Mouse (Mus musculus): ENCODE data around the gene Tmprss11g. TPM values are rescaled to one million over a fixed set of nuclear protein-coding genes. Genes with fewer than 3 reads are reported as not detected.

Gene Tmprss11g
- polyA plus RNA-seq (2014; fragmentation: Nextera tagmentation; extraction: Ambion mirVana), result not detected in 2 replicates

- Histone ChIP-seq H3K4me3 (ENCODE audit: low read depth, low read length) (no peak within 1 kb of the TSS), H3K4me2 (ENCODE audit: low read depth) (no peak within 1 kb of the TSS), H3K9ac (ENCODE audit: low read length) (no peak within 1 kb of the TSS), H3K36me3 (ENCODE audit: control insufficient read depth, insufficient read depth, low read length) (no peaks in the 10 kb centered on the region), H3K27me3 (ENCODE audit: control insufficient read depth, insufficient read depth, low read length) (no peaks in the 10 kb centered on the region), H3K4me1 (ENCODE audit: control insufficient read depth, insufficient read depth, low read length) (no peaks in the 10 kb centered on the region), H3K27ac (ENCODE audit: low read depth, low read length) (no peak within 1 kb of the TSS), H3K9me3 (ENCODE audit: control insufficient read depth, low read length) (no peaks in the 10 kb centered on the region)
- WGBS, result 81% methylated on average over 9 of the region's 9 CpGs
- DNase-seq (ENCODE audit: low spot score) (no peak), ATAC-seq (ENCODE audit: insufficient read depth, low FRiP score, low TSS enrichment) (no peak)
Measured at GRCm38 (mm10) chr5:86518500-86518899, at the start of gene Tmprss11g. Tmprss11g (minus strand) TSS chr5:86518600.

- DNase-seq (ENCODE audit: low spot score) (no peak), ATAC-seq (ENCODE audit: insufficient read depth, low FRiP score, low TSS enrichment) (no peak)
- H3K9me3 ChIP-seq (ENCODE audit: control insufficient read depth, low read length), result no peaks in the 10 kb centered on the region
- H3K4me3 ChIP-seq (ENCODE audit: low read depth, low read length), result no peak overlapping the region
- no peak overlapping the region for H3K27ac ChIP-seq (ENCODE audit: low read depth, low read length)
- H3K27me3 ChIP-seq (ENCODE audit: control insufficient read depth, insufficient read depth, low read length), result no peaks in the 10 kb centered on the region
- no peaks in the 10 kb centered on the region for H3K36me3 ChIP-seq (ENCODE audit: control insufficient read depth, insufficient read depth, low read length)
- whole genome bisulfite sequencing, result 96% methylated on average over 2 of the region's 2 CpGs
- H3K4me1 ChIP-seq (ENCODE audit: control insufficient read depth, insufficient read depth, low read length), result no peaks in the 10 kb centered on the region
- H3K4me2 ChIP-seq (ENCODE audit: low read depth), result no peak overlapping the region
- H3K9ac ChIP-seq (ENCODE audit: low read length), result no peak overlapping the region
Measured at GRCm38 (mm10) chr5:86546693-86547092, 28.3 kb upstream of the Tmprss11g start.

- H3K27ac ChIP-seq (ENCODE audit: low read depth, low read length), result no peak overlapping the region
- DNase-seq (ENCODE audit: low spot score) (no peak), ATAC-seq (ENCODE audit: insufficient read depth, low FRiP score, low TSS enrichment) (no peak)
- H3K36me3 ChIP-seq (ENCODE audit: control insufficient read depth, insufficient read depth, low read length), result no peaks in the 10 kb centered on the region
- H3K4me2 ChIP-seq (ENCODE audit: low read depth), result no peak overlapping the region
- no peak overlapping the region for H3K9ac ChIP-seq (ENCODE audit: low read length)
- no peaks in the 10 kb centered on the region for H3K4me1 ChIP-seq (ENCODE audit: control insufficient read depth, insufficient read depth, low read length)
- H3K4me3 ChIP-seq (ENCODE audit: low read depth, low read length), result no peak overlapping the region
- WGBS, result 87% methylated on average over 3 of the region's 3 CpGs
- no peaks in the 10 kb centered on the region for H3K27me3 ChIP-seq (ENCODE audit: control insufficient read depth, insufficient read depth, low read length)
- H3K9me3 ChIP-seq (ENCODE audit: control insufficient read depth, low read length), result no peaks in the 10 kb centered on the region
Measured at GRCm38 (mm10) chr5:86540601-86541000, 22.2 kb upstream of the Tmprss11g start.

- Histone ChIP-seq H3K4me1 (ENCODE audit: control insufficient read depth, insufficient read depth, low read length) (no peaks in the 10 kb centered on the region), H3K9ac (ENCODE audit: low read length) (no peak overlapping the region), H3K36me3 (ENCODE audit: control insufficient read depth, insufficient read depth, low read length) (no peaks in the 10 kb centered on the region), H3K4me2 (ENCODE audit: low read depth) (no peak overlapping the region), H3K4me3 (ENCODE audit: low read depth, low read length) (no peak overlapping the region), H3K27me3 (ENCODE audit: control insufficient read depth, insufficient read depth, low read length) (no peaks in the 10 kb centered on the region), H3K9me3 (ENCODE audit: control insufficient read depth, low read length) (no peaks in the 10 kb centered on the region), H3K27ac (ENCODE audit: low read depth, low read length) (no peak overlapping the region)
- ATAC-seq (ENCODE audit: insufficient read depth, low FRiP score, low TSS enrichment) (no peak), DNase-seq (ENCODE audit: low spot score) (no peak)
- 77% methylated on average over 2 of the region's 2 CpGs for whole genome bisulfite sequencing
Measured at GRCm38 (mm10) chr5:86528725-86529124, 10.3 kb upstream of the Tmprss11g start.

GRCm38 (mm10) chr5:86511538-86511937 is 6.9 kb downstream of the Tmprss11g start:
- Histone ChIP-seq H3K27ac (ENCODE audit: low read depth, low read length) (no peak overlapping the region), H3K36me3 (ENCODE audit: control insufficient read depth, insufficient read depth, low read length) (no peaks in the 10 kb centered on the region), H3K4me1 (ENCODE audit: control insufficient read depth, insufficient read depth, low read length) (no peaks in the 10 kb centered on the region), H3K9me3 (ENCODE audit: control insufficient read depth, low read length) (no peaks in the 10 kb centered on the region), H3K27me3 (ENCODE audit: control insufficient read depth, insufficient read depth, low read length) (no peaks in the 10 kb centered on the region), H3K4me2 (ENCODE audit: low read depth) (no peak overlapping the region), H3K9ac (ENCODE audit: low read length) (no peak overlapping the region), H3K4me3 (ENCODE audit: low read depth, low read length) (no peak overlapping the region)
- DNase-seq (ENCODE audit: low spot score), result no peak
- ATAC-seq (ENCODE audit: insufficient read depth, low FRiP score, low TSS enrichment), result no peak
- WGBS, result 63% methylated on average over 5 of the region's 5 CpGs

- no peak overlapping the region for H3K4me3 ChIP-seq (ENCODE audit: low read depth, low read length)
- H3K4me2 ChIP-seq (ENCODE audit: low read depth), result no peak overlapping the region
- 93% methylated on average over 1 of the region's 1 CpGs for WGBS
- no peaks in the 10 kb centered on the region for H3K9me3 ChIP-seq (ENCODE audit: control insufficient read depth, low read length)
- ATAC-seq (ENCODE audit: insufficient read depth, low FRiP score, low TSS enrichment) (no peak), DNase-seq (ENCODE audit: low spot score) (no peak)
- H3K36me3 ChIP-seq (ENCODE audit: control insufficient read depth, insufficient read depth, low read length), result no peaks in the 10 kb centered on the region
- H3K27me3 ChIP-seq (ENCODE audit: control insufficient read depth, insufficient read depth, low read length), result no peaks in the 10 kb centered on the region
- no peak overlapping the region for H3K9ac ChIP-seq (ENCODE audit: low read length)
- no peak overlapping the region for H3K27ac ChIP-seq (ENCODE audit: low read depth, low read length)
- H3K4me1 ChIP-seq (ENCODE audit: control insufficient read depth, insufficient read depth, low read length), result no peaks in the 10 kb centered on the region
Measured at GRCm38 (mm10) chr5:86493453-86493852, 24.9 kb downstream of the Tmprss11g start.

GRCm38 (mm10) chr5:86482562-86482961 is 35.8 kb downstream of the Tmprss11g start:
- WGBS, result 76% methylated on average over 2 of the region's 2 CpGs
- Histone ChIP-seq H3K27ac (ENCODE audit: low read depth, low read length) (no peak overlapping the region), H3K4me3 (ENCODE audit: low read depth, low read length) (no peak overlapping the region), H3K4me2 (ENCODE audit: low read depth) (no peak overlapping the region), H3K4me1 (ENCODE audit: control insufficient read depth, insufficient read depth, low read length) (no peaks in the 10 kb centered on the region), H3K27me3 (ENCODE audit: control insufficient read depth, insufficient read depth, low read length) (no peaks in the 10 kb centered on the region), H3K9ac (ENCODE audit: low read length) (no peak overlapping the region), H3K36me3 (ENCODE audit: control insufficient read depth, insufficient read depth, low read length) (no peaks in the 10 kb centered on the region), H3K9me3 (ENCODE audit: control insufficient read depth, low read length) (no peaks in the 10 kb centered on the region)
- DNase-seq (ENCODE audit: low spot score) (no peak), ATAC-seq (ENCODE audit: insufficient read depth, low FRiP score, low TSS enrichment) (no peak)

GRCm38 (mm10) chr5:86482031-86482430 is 36.4 kb downstream of the Tmprss11g start:
- H3K9ac ChIP-seq (ENCODE audit: low read length), result no peak overlapping the region
- no peak overlapping the region for H3K4me2 ChIP-seq (ENCODE audit: low read depth)
- no peaks in the 10 kb centered on the region for H3K36me3 ChIP-seq (ENCODE audit: control insufficient read depth, insufficient read depth, low read length)
- ATAC-seq (ENCODE audit: insufficient read depth, low FRiP score, low TSS enrichment) (no peak), DNase-seq (ENCODE audit: low spot score) (no peak)
- WGBS, result 90% methylated on average over 1 of the region's 1 CpGs
- no peak overlapping the region for H3K4me3 ChIP-seq (ENCODE audit: low read depth, low read length)
- no peaks in the 10 kb centered on the region for H3K9me3 ChIP-seq (ENCODE audit: control insufficient read depth, low read length)
- H3K27me3 ChIP-seq (ENCODE audit: control insufficient read depth, insufficient read depth, low read length), result no peaks in the 10 kb centered on the region
- no peak overlapping the region for H3K27ac ChIP-seq (ENCODE audit: low read depth, low read length)
- no peaks in the 10 kb centered on the region for H3K4me1 ChIP-seq (ENCODE audit: control insufficient read depth, insufficient read depth, low read length)

- ATAC-seq (ENCODE audit: insufficient read depth, low FRiP score, low TSS enrichment), result no peak
- 86% methylated on average over 9 of the region's 9 CpGs for WGBS
- H3K36me3 ChIP-seq (ENCODE audit: control insufficient read depth, insufficient read depth, low read length), result no peaks in the 10 kb centered on the region
- DNase-seq (ENCODE audit: low spot score), result no peak
- no peak overlapping the region for H3K4me2 ChIP-seq (ENCODE audit: low read depth)
- no peak overlapping the region for H3K4me3 ChIP-seq (ENCODE audit: low read depth, low read length)
- H3K9me3 ChIP-seq (ENCODE audit: control insufficient read depth, low read length), result no peaks in the 10 kb centered on the region
- H3K9ac ChIP-seq (ENCODE audit: low read length), result no peak overlapping the region
- H3K27ac ChIP-seq (ENCODE audit: low read depth, low read length), result no peak overlapping the region
- no peaks in the 10 kb centered on the region for H3K27me3 ChIP-seq (ENCODE audit: control insufficient read depth, insufficient read depth, low read length)
- H3K4me1 ChIP-seq (ENCODE audit: control insufficient read depth, insufficient read depth, low read length), result no peaks in the 10 kb centered on the region
Measured at GRCm38 (mm10) chr5:86473859-86474258, 44.5 kb downstream of the Tmprss11g start.
